In genomic region chrX:142808411-142808810, GRCm38 (mm10) we compare ENCODE assay signal across 8 mouse cellular contexts.
DNase-seq lines count a peak whose midpoint lies in the region; ATAC-seq and TF ChIP-seq lines count a peak whose summit lies in the region.

No protein-coding gene starts in this region.

- no peak for ATAC-seq in kidney, embryonic 16.5 days (ENCODE audit: low FRiP score, low TSS enrichment)
- ATAC-seq in midbrain, postnatal 0 days (ENCODE audit: low FRiP score): no peak
- ATAC-seq in erythroid progenitor cell, adult 5-6 weeks (replicated peaks; ENCODE audit: low FRiP score, poor library complexity, severe bottlenecking): no peak

- no peak overlapping the region for H3K27ac ChIP-seq in kidney, embryonic 16.5 days (ENCODE audit: low read length)
- H3K27ac ChIP-seq in ES-E14 (ENCODE audit: insufficient read depth, low read depth, low read length, poor library complexity, severe bottlenecking): no peak overlapping the region
- H3K27ac ChIP-seq in midbrain, postnatal 0 days (ENCODE audit: low read depth, low read length): no peak overlapping the region

- intact Hi-C loops in heart, postnatal 10 days (cut with DNase I): loop anchor here (1.0 to 5.0 kb wide), 2 partner anchors 131 to 254 kb away; no protein-coding TSS in a partner anchor

- H3K9ac ChIP-seq in kidney, embryonic 16.5 days (replicated peaks; ENCODE audit: low read length): no peak overlapping the region
- H3K9ac ChIP-seq in ES-E14 (ENCODE audit: insufficient read depth, low read depth, low read length, poor library complexity, severe bottlenecking): no peak overlapping the region
- H3K9ac ChIP-seq in midbrain, postnatal 0 days (replicated peaks; ENCODE audit: low read length, poor library complexity, severe bottlenecking): no peak overlapping the region

- H3K4me3 ChIP-seq in kidney, embryonic 16.5 days (ENCODE audit: low read length): no peak overlapping the region
- H3K4me3 ChIP-seq in ES-E14 (ENCODE audit: insufficient read depth in 1 of 2, low read depth in 1 of 2, low read length in 2 of 2, poor library complexity in 1 of 2, severe bottlenecking in 1 of 2): no peak overlapping the region
- H3K4me3 ChIP-seq in midbrain, postnatal 0 days (ENCODE audit: low read depth, low read length): no peak overlapping the region

- peak; percentile 20 for DNase-seq in kidney, adult 11 months
- DNase-seq in ES-E14 (ENCODE audit: low read depth, low spot score): peak; percentile 24
- DNase-seq in cerebellum, postnatal 10 days: peak; percentile 77 to 83
- DNase-seq in heart, postnatal 10 days: peak; percentile 65 to 70
- peak; percentile 53 to 65 for DNase-seq in left cerebral cortex, adult 18-20 months (ENCODE audit: low spot score in 2 of 2)
- peak; percentile 71 for DNase-seq in midbrain, postnatal 0 days (ENCODE audit: low spot score)

- peaks cover 5% of the 10 kb centered on the region; the same call in 1 of the 2 replicates for H3K4me1 ChIP-seq in kidney, embryonic 16.5 days (ENCODE audit: insufficient read depth, low read length)
- H3K4me1 ChIP-seq in ES-E14 (ENCODE audit: control insufficient read depth in 2 of 2, insufficient read depth in 2 of 2, low read length in 2 of 2, poor library complexity in 1 of 2): no peaks in the 10 kb centered on the region
- H3K4me1 ChIP-seq in midbrain, postnatal 0 days (ENCODE audit: insufficient read depth, low read length): no peaks in the 10 kb centered on the region

- H3K4me2 ChIP-seq in kidney, embryonic 16.5 days (replicated peaks; ENCODE audit: low read depth, low read length): no peak overlapping the region
- no peak overlapping the region for H3K4me2 ChIP-seq in midbrain, postnatal 0 days (ENCODE audit: low read depth, low read length, poor library complexity, severe bottlenecking)

- H3K27me3 ChIP-seq in kidney, embryonic 16.5 days (ENCODE audit: insufficient read depth, low read length): no peaks in the 10 kb centered on the region; the same call in 1 of the 2 replicates
- no peaks in the 10 kb centered on the region for H3K27me3 ChIP-seq in midbrain, postnatal 0 days (ENCODE audit: insufficient read depth, low read length)

- in situ Hi-C loops in ES-E14 (cut with MboI; ENCODE audit: low sequenced_read_pairs in 2 of 2, unreplicated experiment in 2 of 2): no loop called here

- H3K9me3 ChIP-seq in kidney, embryonic 16.5 days (ENCODE audit: low read length): no peaks in the 10 kb centered on the region
- no peaks in the 10 kb centered on the region for H3K9me3 ChIP-seq in ES-E14 (ENCODE audit: control insufficient read depth, insufficient read depth, low read depth, low read length)
- no peaks in the 10 kb centered on the region for H3K9me3 ChIP-seq in midbrain, postnatal 0 days (ENCODE audit: low read length)

- peak; percentile 83 for TF ChIP-seq CTCF in midbrain, postnatal 0 days (IDR thresholded peaks at IDR 0.05)

- no peaks in the 10 kb centered on the region for H3K36me3 ChIP-seq in kidney, embryonic 16.5 days (ENCODE audit: insufficient read depth, low read length)
- H3K36me3 ChIP-seq in ES-E14 (ENCODE audit: control insufficient read depth, insufficient read depth, low read length, poor library complexity, severe bottlenecking): no peaks in the 10 kb centered on the region
- H3K36me3 ChIP-seq in midbrain, postnatal 0 days (ENCODE audit: insufficient read depth, low read length): no peaks in the 10 kb centered on the region

- WGBS in kidney, embryonic 16.5 days: 43% methylated on average over 9 of the region's 9 CpGs
- WGBS in midbrain, postnatal 0 days: 37% methylated on average over 9 of the region's 9 CpGs

TF ChIP-seq in ES-E14, 5 proteins besides CTCF, POLR2A, EP300 and RAD21:
- TF ChIP-seq ZNF384 (IDR thresholded peaks at IDR 0.05; ENCODE audit: low read depth, low read length) (no peak), ZC3H11A (IDR thresholded peaks at IDR 0.05; ENCODE audit: borderline replicate concordance, low read depth, low read length) (no peak), CHD2 (IDR thresholded peaks at IDR 0.05; ENCODE audit: low read depth, low read length) (no peak), HCFC1 (IDR thresholded peaks at IDR 0.05; ENCODE audit: borderline replicate concordance, insufficient read depth, low read length) (no peak), MAFK (IDR thresholded peaks at IDR 0.05; ENCODE audit: insufficient read depth, low read depth, low read length) (no peak)
TF ChIP-seq in ES-E14: peak in this region for 0.

Comparison
In these comparisons a context has a peak if more than half of its experiments do, and no peak if none do; other contexts are left out.
1. DNase-seq: peak in every context shown above with its lines; median percentile 80 in cerebellum, postnatal 10 days; 71 in midbrain, postnatal 0 days; 68 in heart, postnatal 10 days; 59 in left cerebral cortex, adult 18-20 months; 24 in ES-E14; 20 in kidney, adult 11 months.